Mouse (Mus musculus) lung, embryonic 15.5 days (tissue): ENCODE data around the gene Chst15. TPM values are rescaled to one million over a fixed set of nuclear protein-coding genes. Genes with fewer than 3 reads are reported as not detected.
A peak's percentile ranks its signal among the peaks of the same experiment; 100 is the strongest.

ENCODE experiments used
- ATAC-seq: fragments of 200-750 bp; cut with Nextera tagmentation; 2 replicates; pipeline ENCODE4 v1.8.0; 2017; ENCODE audit warnings: moderate number of reproducible peaks, borderline replicate concordance; ENCODE audit not compliant: low FRiP score, low TSS enrichment; ENCODE audit errors: extremely low read depth
- H3K27ac ChIP-seq: fragments of 300-500 bp; sonication (generic); 2 replicates; pipeline ENCODE4 v1.5.1; 2015; ENCODE audit warnings: moderate library complexity, mild to moderate bottlenecking, inconsistent platforms
- H3K27me3 ChIP-seq: fragments of 300-500 bp; sonication (generic); 2 replicates; pipeline ENCODE4 v1.6.1; 2015; ENCODE audit warnings: inconsistent platforms
- H3K36me3 ChIP-seq: fragments of 300-500 bp; sonication (generic); 2 replicates; pipeline ENCODE4 v1.6.1; 2015; ENCODE audit warnings: inconsistent platforms
- H3K4me1 ChIP-seq: fragments of 300-500 bp; sonication (generic); 2 replicates; pipeline ENCODE4 v1.6.1; 2015; ENCODE audit warnings: inconsistent platforms
- H3K4me2 ChIP-seq: fragments of 300-500 bp; sonication (generic); 2 replicates; pipeline ENCODE4 v1.6.1; 2015; ENCODE audit warnings: inconsistent platforms, mild to moderate bottlenecking, moderate library complexity
- H3K4me3 ChIP-seq: fragments of 300-500 bp; sonication (generic); 2 replicates; pipeline ENCODE4 v1.5.1; 2015; ENCODE audit warnings: mild to moderate bottlenecking, inconsistent platforms
- H3K9ac ChIP-seq: fragments of 300-500 bp; sonication (generic); 2 replicates; pipeline ENCODE4 v1.6.1; 2015; ENCODE audit warnings: inconsistent platforms
- H3K9me3 ChIP-seq: fragments of 300-500 bp; sonication (generic); 2 replicates; pipeline ENCODE4 v1.6.1; 2016; ENCODE audit warnings: inconsistent platforms
- WGBS: fragments of 180-500 bp; shearing (Covaris S2); methylation state at CpG from one replicate; pipeline ENCODE4 v1.1.7; 2015; 5-methylcytosine and 5-hydroxymethylcytosine counted together
- polyA plus RNA-seq: library from polyadenylated mRNA; unstranded; fragments of >200 nt; fragmentation: Nextera tagmentation; extraction: Ambion mirVana; gene quantifications from 2 replicates; pipeline ENCODE4 v1.2.1, GENCODE M21; 2015

Chst15 gene
- polyA plus RNA-seq, 1 experiment from 2014 or later: 20.3 TPM

DNA sequence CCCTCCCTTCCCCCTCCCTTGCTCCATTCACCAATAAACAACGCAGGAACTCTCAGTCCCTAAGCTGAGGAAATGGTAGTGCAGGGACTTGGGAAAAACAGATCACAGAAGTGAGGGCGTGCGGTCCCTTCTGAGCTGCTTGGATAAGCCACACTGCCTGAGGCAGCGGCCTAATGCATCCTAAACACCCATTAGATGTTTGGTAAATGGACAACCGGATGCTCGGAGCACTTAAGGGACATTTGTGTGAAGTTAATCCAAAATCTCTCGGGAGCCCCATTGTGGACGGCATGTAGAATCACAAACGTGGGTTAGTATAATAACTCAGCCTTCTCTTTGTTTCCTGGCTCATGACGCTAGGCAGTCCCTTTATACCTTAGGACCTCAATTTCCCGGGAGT is 15.1 kb upstream of the Chst15 start:
- Histone ChIP-seq H3K27ac (peak overlapping the region; percentile 51), H3K4me3 (no peak overlapping the region), H3K4me2 (no peak overlapping the region), H3K4me1 (peaks cover 24% of the 10 kb centered on the region), H3K36me3 (no peaks in the 10 kb centered on the region), H3K9ac (no peak overlapping the region), H3K27me3 (no peaks in the 10 kb centered on the region), H3K9me3 (no peaks in the 10 kb centered on the region)
- ATAC-seq: peak; percentile 17; the same call in 1 of the 2 replicates
- 41% methylated on average over 11 of the region's 11 CpGs for WGBS

DNA sequence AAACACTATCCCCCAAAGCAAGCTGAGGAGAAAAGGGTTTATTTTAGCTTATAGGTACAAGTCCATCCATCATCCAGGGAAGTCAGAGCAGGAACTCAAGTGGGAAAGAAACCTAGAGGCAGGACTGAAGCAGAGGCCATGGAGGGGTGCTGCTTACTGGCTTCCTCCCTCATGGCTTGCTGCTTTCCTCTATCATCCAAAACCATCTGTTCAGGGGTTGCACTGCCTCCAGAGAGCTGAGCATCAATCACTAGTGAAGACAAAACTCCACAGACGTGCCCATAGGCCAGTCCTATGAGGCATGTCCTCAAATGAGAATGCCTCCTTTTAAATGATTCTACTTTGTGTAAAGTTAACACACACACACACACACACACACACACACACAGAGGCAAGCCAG is 13.2 kb upstream of the Chst15 start:
- Histone ChIP-seq H3K4me2 (no peak overlapping the region), H3K36me3 (no peaks in the 10 kb centered on the region), H3K4me3 (no peak overlapping the region), H3K9ac (no peak overlapping the region), H3K27me3 (no peaks in the 10 kb centered on the region), H3K9me3 (no peaks in the 10 kb centered on the region), H3K4me1 (peaks cover 25% of the 10 kb centered on the region), H3K27ac (no peak overlapping the region)
- 62% methylated on average over 1 of the region's 1 CpGs for WGBS
- no peak for ATAC-seq

DNA sequence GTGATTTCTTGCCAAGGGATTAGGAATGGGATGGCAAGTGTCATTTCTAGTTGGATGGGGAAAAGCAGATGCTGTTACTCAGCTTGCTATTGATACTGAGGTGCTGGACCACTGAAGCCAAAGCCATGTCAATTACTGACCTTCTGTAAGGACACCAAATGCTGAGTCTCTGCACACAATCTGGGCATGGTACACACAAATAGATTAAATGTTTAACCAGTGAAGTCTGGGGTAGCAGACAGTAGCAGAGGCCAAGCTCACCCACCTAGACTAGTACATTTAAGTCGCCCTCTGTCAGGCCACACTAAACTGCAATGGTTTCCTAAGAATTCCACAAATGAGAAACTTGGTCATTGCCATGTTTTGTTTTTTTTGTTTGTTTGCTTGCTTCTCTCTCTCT is 11.6 kb upstream of the Chst15 start:
- H3K27ac ChIP-seq: no peak overlapping the region
- H3K36me3 ChIP-seq: no peaks in the 10 kb centered on the region
- H3K27me3 ChIP-seq: no peaks in the 10 kb centered on the region
- ATAC-seq: no peak
- H3K9me3 ChIP-seq: no peaks in the 10 kb centered on the region
- H3K4me1 ChIP-seq: peaks cover 36% of the 10 kb centered on the region
- H3K9ac ChIP-seq: no peak overlapping the region
- H3K4me2 ChIP-seq: no peak overlapping the region
- WGBS: 90% methylated on average over 1 of the region's 1 CpGs
- H3K4me3 ChIP-seq: no peak overlapping the region

- Histone ChIP-seq H3K27ac (peak overlapping the region; percentile 2), H3K4me3 (no peak overlapping the region), H3K27me3 (no peaks in the 10 kb centered on the region), H3K4me1 (peaks cover 29% of the 10 kb centered on the region), H3K36me3 (no peaks in the 10 kb centered on the region), H3K9me3 (no peaks in the 10 kb centered on the region), H3K9ac (no peak overlapping the region), H3K4me2 (no peak overlapping the region)
- 20% methylated on average over 5 of the region's 5 CpGs for WGBS
- ATAC-seq: peak; percentile 43; the same call in 1 of the 2 replicates
Observed at GRCm38 (mm10) chr7:132325549-132326331, 8.7 kb upstream of the Chst15 start.

- WGBS: 59% methylated on average over 5 of the region's 5 CpGs
- Histone ChIP-seq H3K4me1 (peaks cover 30% of the 10 kb centered on the region), H3K9me3 (no peaks in the 10 kb centered on the region), H3K4me3 (no peak overlapping the region), H3K36me3 (no peaks in the 10 kb centered on the region), H3K9ac (no peak overlapping the region), H3K27me3 (no peaks in the 10 kb centered on the region), H3K4me2 (no peak overlapping the region), H3K27ac (peak overlapping the region; percentile 36; the same call in 1 of the 2 replicates)
- ATAC-seq: no peak
Observed at GRCm38 (mm10) chr7:132323430-132323829, 6.4 kb upstream of the Chst15 start.

- Histone ChIP-seq H3K27me3 (no peaks in the 10 kb centered on the region), H3K9ac (no peak overlapping the region), H3K4me1 (peaks cover 40% of the 10 kb centered on the region), H3K4me3 (no peak overlapping the region), H3K36me3 (no peaks in the 10 kb centered on the region), H3K27ac (no peak overlapping the region), H3K9me3 (no peaks in the 10 kb centered on the region), H3K4me2 (no peak overlapping the region)
- WGBS: 72% methylated on average over 2 of the region's 2 CpGs
- no peak for ATAC-seq
Observed at GRCm38 (mm10) chr7:132321392-132321958, 4.4 kb upstream of the Chst15 start.

DNA sequence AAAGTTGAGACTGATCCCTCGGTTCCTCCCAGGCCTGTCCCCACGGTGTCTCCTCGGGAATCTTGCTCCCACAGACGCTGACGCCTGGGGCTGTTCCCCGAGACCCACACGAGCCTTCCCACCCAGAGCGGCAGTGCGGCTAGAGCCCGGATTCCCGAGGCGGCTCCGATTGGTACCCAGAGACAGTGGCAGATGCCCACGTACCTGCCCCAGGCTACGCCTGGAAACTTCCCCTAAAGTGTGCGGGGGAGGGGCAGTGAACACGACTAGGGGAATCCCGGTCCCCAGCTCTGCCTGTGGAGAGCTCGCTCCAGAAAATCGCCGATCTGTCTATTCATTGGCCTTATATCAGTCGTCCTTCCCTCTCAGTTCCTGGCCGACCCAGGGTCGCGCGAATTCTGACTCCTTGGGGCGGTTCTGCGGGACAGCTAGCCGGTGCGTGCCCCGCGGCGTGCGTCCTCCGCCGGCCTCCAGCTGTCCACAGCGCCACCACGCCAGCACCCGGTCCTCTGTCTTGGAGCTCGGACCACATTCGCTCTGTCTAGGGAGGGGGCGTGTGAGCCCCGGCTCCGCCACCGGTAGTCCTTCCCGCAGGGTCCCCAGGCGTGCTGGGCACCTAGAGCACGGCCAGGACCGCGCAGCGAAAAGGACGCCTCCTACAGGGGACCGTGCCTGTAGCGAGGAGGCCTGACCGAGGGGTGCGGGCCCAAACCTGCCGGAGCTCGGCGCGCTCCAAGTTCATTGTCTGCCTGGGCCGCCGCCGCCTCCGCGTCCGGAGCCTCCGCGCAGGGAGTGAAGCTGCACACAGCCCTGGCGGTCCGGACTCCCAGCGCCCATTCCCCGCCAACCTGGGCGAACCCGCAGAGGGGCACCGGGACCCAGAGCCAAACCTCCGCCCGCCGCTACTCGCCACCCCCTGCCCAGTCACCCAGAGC is 660 bp downstream of the Chst15 start:
- peak overlapping the region; percentile 79 for H3K9ac ChIP-seq
- peak overlapping the region; percentile 88 for H3K4me2 ChIP-seq
- peak; percentile 80 for ATAC-seq
- no peaks in the 10 kb centered on the region for H3K36me3 ChIP-seq
- peaks cover 50% of the 10 kb centered on the region for H3K4me1 ChIP-seq
- no peaks in the 10 kb centered on the region for H3K9me3 ChIP-seq
- H3K27ac ChIP-seq: peak overlapping the region; percentile 87
- H3K4me3 ChIP-seq: peak overlapping the region; percentile 91
- no peaks in the 10 kb centered on the region for H3K27me3 ChIP-seq
- under 1% methylated on average over 74 of the region's 79 CpGs for WGBS

DNA sequence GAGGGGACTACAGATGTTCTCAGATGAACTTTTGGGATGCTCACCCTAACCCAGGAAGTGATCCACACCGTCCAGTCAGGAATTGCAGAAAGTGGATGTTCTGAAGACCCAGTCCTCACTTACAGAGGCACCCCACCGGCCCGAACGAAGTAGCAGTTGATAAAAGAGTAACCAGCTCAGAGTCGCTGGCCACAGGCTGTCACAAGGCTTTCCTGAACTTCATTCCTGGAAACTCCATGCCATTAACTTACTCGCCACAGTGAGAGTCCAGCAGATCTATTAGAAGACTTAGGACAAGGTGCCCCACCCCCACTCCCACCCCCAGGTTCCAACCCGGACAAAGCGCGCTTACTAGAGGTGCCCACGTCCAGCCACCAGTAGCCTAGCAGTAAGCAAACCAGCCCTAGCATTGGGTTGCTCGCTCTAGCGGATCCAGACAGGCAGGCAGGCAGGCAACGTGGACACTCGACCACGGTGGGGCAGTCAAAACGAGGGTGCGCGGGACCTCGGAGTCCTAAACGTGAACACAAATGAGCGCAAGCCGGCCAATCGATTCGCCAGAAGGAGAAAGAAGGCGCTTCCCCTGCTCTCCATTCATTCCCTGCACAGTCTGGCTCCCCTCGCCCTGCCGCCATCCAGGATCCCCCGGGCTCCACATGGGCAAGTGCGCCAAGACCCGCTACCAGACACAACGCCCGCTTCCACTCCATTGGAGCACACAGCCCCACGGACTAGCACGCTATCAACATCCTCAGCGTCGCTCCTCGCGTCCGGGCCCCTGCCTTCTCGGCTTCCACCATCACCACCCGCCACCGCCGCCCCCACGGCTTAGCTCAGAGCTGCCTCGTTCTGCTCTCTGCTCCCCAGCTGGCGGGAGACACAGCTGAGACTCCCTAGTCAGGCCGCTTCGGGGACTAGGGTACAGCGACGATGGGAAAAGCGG is 1.6 kb downstream of the Chst15 start:
- Histone ChIP-seq H3K27me3 (no peaks in the 10 kb centered on the region), H3K4me3 (peak overlapping the region; percentile 91), H3K27ac (peak overlapping the region; percentile 87), H3K9ac (peak overlapping the region; percentile 79), H3K4me2 (peak overlapping the region; percentile 88), H3K4me1 (peaks cover 54% of the 10 kb centered on the region), H3K9me3 (no peaks in the 10 kb centered on the region), H3K36me3 (no peaks in the 10 kb centered on the region)
- 2% methylated on average over 51 of the region's 51 CpGs for WGBS
- ATAC-seq: peak; percentile 58; the same call in 1 of the 2 replicates

DNA sequence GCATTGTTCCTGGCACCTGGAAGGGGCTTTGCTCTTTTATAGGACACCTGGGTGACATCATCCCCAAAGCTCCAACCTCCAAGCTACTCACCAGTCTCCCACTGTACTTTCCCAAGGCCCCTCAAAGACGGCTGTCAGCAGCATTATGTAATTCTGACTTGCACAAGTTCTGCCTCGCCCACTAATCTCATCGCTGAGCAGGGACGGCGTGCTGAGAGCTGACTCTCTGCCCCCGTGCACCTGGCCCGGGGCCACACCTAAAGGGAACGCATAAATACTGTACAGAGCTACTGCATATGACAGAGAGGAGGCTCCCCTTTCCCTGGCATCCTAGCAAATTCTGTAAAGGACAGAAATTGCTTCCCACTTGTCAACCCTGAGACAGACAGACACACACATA is 4.6 kb downstream of the Chst15 start:
- WGBS: 59% methylated on average over 8 of the region's 8 CpGs
- Histone ChIP-seq H3K4me2 (no peak overlapping the region), H3K36me3 (no peaks in the 10 kb centered on the region), H3K27me3 (no peaks in the 10 kb centered on the region), H3K4me1 (peaks cover 70% of the 10 kb centered on the region), H3K9ac (no peak overlapping the region), H3K27ac (no peak overlapping the region), H3K4me3 (no peak overlapping the region), H3K9me3 (no peaks in the 10 kb centered on the region)
- no peak for ATAC-seq

GRCm38 (mm10) chr7:132308537-132309191 is 8.4 kb downstream of the Chst15 start:
- Histone ChIP-seq H3K4me2 (peak overlapping the region; percentile 7; the same call in 1 of the 2 replicates), H3K9me3 (no peaks in the 10 kb centered on the region), H3K4me1 (peaks cover 81% of the 10 kb centered on the region), H3K9ac (no peak overlapping the region), H3K27ac (peak overlapping the region; percentile 70), H3K27me3 (no peaks in the 10 kb centered on the region), H3K4me3 (no peak overlapping the region), H3K36me3 (no peaks in the 10 kb centered on the region)
- WGBS: 8% methylated on average over 5 of the region's 5 CpGs
- peak; percentile 74 for ATAC-seq
